Mouse (Mus musculus): ENCODE measurements around the gene Trim11. TPM values are rescaled to one million over a fixed set of nuclear protein-coding genes. Genes with fewer than 3 reads are reported as not detected.
A peak's percentile ranks its signal among the peaks of the same experiment; 100 is the strongest.

Gene Trim11
- total and polyA plus RNA-seq, 2 experiments = 13.4 to 22.4 TPM

DNA sequence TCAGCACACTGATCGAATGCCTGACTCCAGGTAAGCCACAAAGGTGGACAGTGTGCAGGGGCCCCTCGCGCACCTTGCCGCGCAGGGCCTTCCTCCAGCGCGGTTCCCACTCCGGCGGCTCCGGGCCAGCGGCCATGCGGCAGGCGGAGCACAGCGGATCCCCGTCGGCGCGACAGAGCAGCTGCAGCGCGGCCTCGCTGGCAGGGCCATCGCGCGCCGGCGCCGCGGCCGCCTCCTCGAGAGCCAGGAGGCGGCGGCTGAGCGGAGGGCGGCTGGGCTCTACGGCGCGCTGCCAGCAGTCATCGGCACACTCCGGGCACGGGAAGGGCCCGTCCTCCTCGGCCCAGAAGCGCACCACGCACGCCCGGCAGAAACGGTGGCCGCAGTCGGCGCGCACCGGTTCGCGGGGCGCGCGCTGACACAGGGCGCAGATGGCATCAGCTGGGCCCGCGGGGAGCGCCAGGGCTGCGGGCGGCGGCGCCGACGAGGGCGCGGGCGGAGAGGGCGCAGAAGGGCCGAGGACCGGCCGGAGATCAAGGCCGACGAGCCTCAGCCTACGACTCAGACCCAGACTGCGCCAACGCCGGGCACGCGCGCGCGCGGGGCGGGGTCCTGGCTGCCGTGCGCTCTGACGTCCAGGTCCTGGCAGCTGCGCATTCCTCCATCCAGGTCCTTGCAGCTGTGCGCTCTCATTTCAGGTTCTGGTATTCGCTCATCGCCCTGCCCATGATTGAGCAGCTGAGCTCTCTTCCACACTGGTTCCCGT, 39.4 kb upstream of the Trim11 start, which contains the start of gene Rnf187:
Rnf187 (minus strand) TSS at position 595 of the 766 bp plus-strand sequence.
- under 1% methylated on average over 95 of the region's 95 CpGs for WGBS

DNA sequence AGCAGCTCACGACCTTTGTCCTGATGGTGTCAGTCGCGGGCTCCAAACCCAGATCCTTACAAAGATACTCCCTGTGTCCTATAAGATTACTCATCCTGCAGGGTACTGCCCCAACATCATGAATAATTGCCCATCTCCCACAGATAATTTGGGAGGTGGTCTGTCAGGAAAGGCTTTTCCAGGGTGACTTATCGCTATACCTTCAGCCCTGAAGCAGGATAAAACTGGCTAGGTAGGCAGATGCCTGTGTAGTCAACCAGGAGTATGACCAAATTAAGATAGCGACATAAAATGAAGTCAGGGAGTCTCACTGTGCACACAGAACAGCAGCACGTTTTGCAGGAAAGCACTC, 38.8 kb upstream of the Trim11 start:
- peaks cover 14% of the 10 kb centered on the region for H3K36me3 ChIP-seq (ENCODE audit: control insufficient read depth, insufficient read depth, low read length)
- H3K27me3 ChIP-seq (ENCODE audit: control insufficient read depth, insufficient read depth, low read length) = no peaks in the 10 kb centered on the region
- H3K4me1 ChIP-seq (ENCODE audit: control insufficient read depth, insufficient read depth, low read length) = peaks cover 10% of the 10 kb centered on the region
- H3K4me3 ChIP-seq (ENCODE audit: insufficient read depth, low read depth, low read length) = no peak overlapping the region
- H3K27ac ChIP-seq (replicated peaks; ENCODE audit: insufficient read depth, low read depth, low read length) = 0 out of 2 replicates have a peak overlapping the region, but pooled peaks have one; percentile 1
- no peak for DNase-seq (ENCODE audit: extremely low read depth, low read depth, low spot score)
- no peaks in the 10 kb centered on the region; the same call in 1 of the 2 replicates for H3K79me2 ChIP-seq (ENCODE audit: control insufficient read depth, insufficient read depth, low read length)
- no peak overlapping the region for H3K9ac ChIP-seq (ENCODE audit: low read depth, low read length)
- 22% methylated on average over 6 of the region's 6 CpGs for WGBS
- TF ChIP-seq CTCF (IDR thresholded peaks at IDR 0.05; ENCODE audit: low read depth, low read length) = no peak
- TF ChIP-seq POLR2A (IDR thresholded peaks at IDR 0.05; ENCODE audit: extremely low read depth, insufficient read depth, low read length) = no peak

More for the DNA sequence above, 39.4 kb upstream of the Trim11 start, which contains the start of gene Rnf187:
- H3K9ac ChIP-seq (ENCODE audit: low read depth, low read length) = peak within 1 kb of the TSS; percentile 94
- no peaks in the 10 kb centered on the region for H3K27me3 ChIP-seq (ENCODE audit: control insufficient read depth, insufficient read depth, low read length)
- H3K4me3 ChIP-seq (ENCODE audit: insufficient read depth, low read depth, low read length) = peak within 1 kb of the TSS; percentile 74
- H3K79me2 ChIP-seq (ENCODE audit: control insufficient read depth, insufficient read depth, low read length) = no peaks in the 10 kb centered on the region; the same call in 1 of the 2 replicates
- TF ChIP-seq POLR2A (IDR thresholded peaks at IDR 0.05; ENCODE audit: extremely low read depth, insufficient read depth, low read length) (peak; percentile 73), CTCF (IDR thresholded peaks at IDR 0.05; ENCODE audit: low read depth, low read length) (no peak)
- H3K4me1 ChIP-seq (ENCODE audit: control insufficient read depth, insufficient read depth, low read length) = peaks cover 10% of the 10 kb centered on the region
- peaks cover 14% of the 10 kb centered on the region for H3K36me3 ChIP-seq (ENCODE audit: control insufficient read depth, insufficient read depth, low read length)
- DNase-seq (ENCODE audit: extremely low read depth, low read depth, low spot score) = peak; percentile 88
- H3K27ac ChIP-seq (replicated peaks; ENCODE audit: insufficient read depth, low read depth, low read length) = peak within 1 kb of the TSS; percentile 84

DNA sequence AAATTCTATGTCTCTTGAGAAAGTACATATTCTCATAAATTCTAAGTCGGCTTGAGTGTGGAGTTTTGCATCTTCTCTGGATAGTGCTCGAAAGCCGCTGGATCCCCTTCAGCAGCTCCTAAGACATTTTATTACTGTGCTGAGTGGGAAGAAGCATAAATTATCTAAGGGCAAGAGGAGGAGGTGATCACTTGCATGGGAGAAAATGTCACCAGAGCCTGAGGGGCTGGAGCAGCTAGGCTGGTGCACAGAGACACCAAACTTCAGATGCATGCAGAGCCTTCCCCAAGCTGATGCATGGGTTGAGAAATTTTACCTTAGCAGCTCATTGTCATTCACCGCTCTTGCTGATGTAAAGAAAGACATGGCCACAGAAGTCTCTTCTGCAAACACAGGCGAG, 33.8 kb upstream of the Trim11 start:
- no peaks in the 10 kb centered on the region for H3K79me2 ChIP-seq (ENCODE audit: control insufficient read depth, insufficient read depth, low read length)
- no peak for DNase-seq (ENCODE audit: extremely low read depth, low read depth, low spot score)
- H3K4me3 ChIP-seq (ENCODE audit: insufficient read depth, low read depth, low read length) = no peak overlapping the region
- no peak overlapping the region for H3K9ac ChIP-seq (ENCODE audit: low read depth, low read length)
- H3K36me3 ChIP-seq (ENCODE audit: control insufficient read depth, insufficient read depth, low read length) = no peaks in the 10 kb centered on the region
- peaks cover 7% of the 10 kb centered on the region; the same call in 1 of the 2 replicates for H3K27me3 ChIP-seq (ENCODE audit: control insufficient read depth, insufficient read depth, low read length)
- peaks cover 9% of the 10 kb centered on the region; the same call in 1 of the 2 replicates for H3K4me1 ChIP-seq (ENCODE audit: control insufficient read depth, insufficient read depth, low read length)
- H3K27ac ChIP-seq (replicated peaks; ENCODE audit: insufficient read depth, low read depth, low read length) = no peak overlapping the region
- 86% methylated on average over 5 of the region's 5 CpGs for WGBS
- TF ChIP-seq POLR2A (IDR thresholded peaks at IDR 0.05; ENCODE audit: extremely low read depth, insufficient read depth, low read length) = no peak
- no peak for TF ChIP-seq CTCF (IDR thresholded peaks at IDR 0.05; ENCODE audit: low read depth, low read length)

DNA sequence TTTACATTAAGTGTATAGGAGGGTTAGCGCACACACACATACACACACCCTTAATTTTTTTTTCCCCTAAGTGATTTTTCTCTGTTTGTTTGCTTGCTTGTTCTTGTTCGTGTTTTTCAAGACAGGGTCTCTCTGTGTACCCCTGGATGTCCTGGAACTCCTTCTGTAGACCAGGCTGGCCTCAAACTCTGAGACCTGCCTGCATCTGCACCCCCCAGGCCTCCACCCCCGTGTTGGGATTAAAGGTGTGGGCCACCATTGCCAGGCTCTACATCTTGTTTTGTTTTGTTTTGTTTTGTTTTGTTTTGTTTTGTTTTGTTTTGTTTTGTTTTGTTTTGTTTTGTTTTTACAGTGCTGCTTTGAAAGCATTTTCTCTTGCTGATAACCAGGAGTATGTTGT, 30.6 kb upstream of the Trim11 start:
- H3K27ac ChIP-seq (replicated peaks; ENCODE audit: insufficient read depth, low read depth, low read length) = no peak overlapping the region
- WGBS = 80% methylated on average over 3 of the region's 3 CpGs

DNA sequence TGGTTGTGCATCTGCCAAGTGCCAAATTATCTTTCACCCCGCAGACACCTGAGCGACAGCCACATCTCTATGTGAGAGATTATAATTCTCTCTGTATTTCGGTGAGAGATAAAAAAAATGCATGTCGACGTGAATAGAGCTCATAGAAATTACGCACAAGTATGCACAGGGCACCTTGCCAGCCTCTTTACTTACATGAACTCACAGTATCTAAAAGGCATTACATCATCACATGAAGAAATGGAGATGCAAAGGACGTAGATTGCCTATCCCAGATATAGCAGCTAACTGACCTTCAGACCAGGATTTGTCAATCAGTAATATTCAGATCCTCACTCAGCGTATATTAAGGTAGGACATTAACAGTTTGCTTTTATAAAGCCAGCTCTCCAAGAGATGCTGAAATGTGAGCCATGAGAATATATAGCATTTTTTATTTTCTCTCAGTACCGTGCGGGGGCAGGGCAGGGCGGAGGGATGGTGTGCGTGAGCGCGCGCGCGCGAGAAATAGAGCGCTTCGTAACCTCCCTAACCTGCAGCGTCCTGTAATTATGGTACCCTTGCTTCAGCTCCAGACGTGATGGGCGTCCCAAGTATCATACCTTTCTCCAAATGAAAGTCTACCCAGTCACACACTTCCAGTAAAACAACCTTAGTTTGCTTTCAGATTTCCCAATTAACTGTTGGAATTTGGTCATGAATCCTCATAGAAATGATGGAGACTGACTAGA, 29.9 kb upstream of the Trim11 start:
- Histone ChIP-seq H3K27me3 (ENCODE audit: control insufficient read depth, insufficient read depth, low read length) (peaks cover 8% of the 10 kb centered on the region; the same call in 1 of the 2 replicates), H3K36me3 (ENCODE audit: control insufficient read depth, insufficient read depth, low read length) (no peaks in the 10 kb centered on the region), H3K4me1 (ENCODE audit: control insufficient read depth, insufficient read depth, low read length) (peaks cover 9% of the 10 kb centered on the region; the same call in 1 of the 2 replicates), H3K4me3 (ENCODE audit: insufficient read depth, low read depth, low read length) (peak overlapping the region; percentile 7; the same call in 1 of the 2 replicates), H3K27ac (replicated peaks; ENCODE audit: insufficient read depth, low read depth, low read length) (no peak overlapping the region), H3K79me2 (ENCODE audit: control insufficient read depth, insufficient read depth, low read length) (no peaks in the 10 kb centered on the region), H3K9ac (ENCODE audit: low read depth, low read length) (no peak overlapping the region)
- DNase-seq (ENCODE audit: extremely low read depth, low read depth, low spot score) = no peak
- WGBS = 23% methylated on average over 23 of the region's 23 CpGs
- no peak for TF ChIP-seq POLR2A (IDR thresholded peaks at IDR 0.05; ENCODE audit: extremely low read depth, insufficient read depth, low read length)
- no peak for TF ChIP-seq CTCF (IDR thresholded peaks at IDR 0.05; ENCODE audit: low read depth, low read length)

More for the DNA sequence above, 30.6 kb upstream of the Trim11 start:
- Histone ChIP-seq H3K4me1 (ENCODE audit: control insufficient read depth, insufficient read depth, low read length) (peaks cover 9% of the 10 kb centered on the region; the same call in 1 of the 2 replicates), H3K36me3 (ENCODE audit: control insufficient read depth, insufficient read depth, low read length) (no peaks in the 10 kb centered on the region), H3K4me3 (ENCODE audit: insufficient read depth, low read depth, low read length) (no peak overlapping the region), H3K9ac (ENCODE audit: low read depth, low read length) (no peak overlapping the region), H3K79me2 (ENCODE audit: control insufficient read depth, insufficient read depth, low read length) (no peaks in the 10 kb centered on the region), H3K27me3 (ENCODE audit: control insufficient read depth, insufficient read depth, low read length) (peaks cover 8% of the 10 kb centered on the region; the same call in 1 of the 2 replicates)
- DNase-seq (ENCODE audit: extremely low read depth, low read depth, low spot score) = no peak
- no peak for TF ChIP-seq POLR2A (IDR thresholded peaks at IDR 0.05; ENCODE audit: extremely low read depth, insufficient read depth, low read length)
- no peak for TF ChIP-seq CTCF (IDR thresholded peaks at IDR 0.05; ENCODE audit: low read depth, low read length)

Measured in liver, adult 2 months (tissue).